Mouse (Mus musculus) testis, adult 2 months (tissue): ENCODE data around the gene Krt13.

ENCODE experiments used
- CTCF ChIP-seq: fragments of 200-500 bp; IDR thresholded peaks from 2 replicates; pipeline ENCODE4 v1.5.1; 2012; ENCODE audit warnings: low read depth, mild to moderate bottlenecking, inconsistent platforms, low read length, moderate library complexity; ENCODE audit not compliant: control insufficient read depth, insufficient read depth, insufficient replicate concordance
- POLR2A ChIP-seq: fragments of 200-500 bp; IDR thresholded peaks from 2 replicates; pipeline ENCODE4 v1.6.1; 2012; ENCODE audit warnings: low read depth, mild to moderate bottlenecking, inconsistent platforms, low read length, moderate library complexity; ENCODE audit not compliant: control insufficient read depth

GRCm38 (mm10) chr11:100137693-100138092 is 16.3 kb upstream of the Krt13 start:
- no peak for TF ChIP-seq POLR2A
- TF ChIP-seq CTCF, result no peak
